Mouse (Mus musculus) ES-Bruce4 (cell line): Measurements from ENCODE around the gene Acoxl. TPM values are rescaled to one million over a fixed set of nuclear protein-coding genes. Genes with fewer than 3 reads are reported as not detected.
A peak's percentile ranks its signal among the peaks of the same experiment; 100 is the strongest.

Experiments used
- H3K27ac ChIP-seq: 2 replicates; pipeline ENCODE4 v1.5.1; 2012; ENCODE audit warnings: low read length, inconsistent platforms; ENCODE audit not compliant: insufficient read depth
- H3K27me3 ChIP-seq: 2 replicates; pipeline ENCODE4 v1.6.1; 2012; ENCODE audit warnings: mild to moderate bottlenecking, low read length, inconsistent platforms; ENCODE audit not compliant: control insufficient read depth, poor library complexity, insufficient read depth, severe bottlenecking
- H3K36me3 ChIP-seq: 2 replicates; pipeline ENCODE4 v1.6.1; 2012; ENCODE audit warnings: inconsistent platforms, mild to moderate bottlenecking, low read length, moderate library complexity; ENCODE audit not compliant: control insufficient read depth, poor library complexity, insufficient read depth, severe bottlenecking
- H3K4me1 ChIP-seq: one replicate; pipeline ENCODE4 v1.8.1; 2011; ENCODE audit warnings: low read length; ENCODE audit not compliant: control insufficient read depth, insufficient read depth
- H3K4me3 ChIP-seq: 2 replicates; pipeline ENCODE4 v1.5.1; 2011; ENCODE audit warnings: low read depth, mild to moderate bottlenecking, low read length
- H3K9ac ChIP-seq: 2 replicates; pipeline ENCODE4 v1.6.1; 2012; ENCODE audit warnings: low read depth, mild to moderate bottlenecking, inconsistent platforms; ENCODE audit not compliant: poor library complexity, severe bottlenecking
- H3K9me3 ChIP-seq: replicated peaks from 2 replicates; pipeline ENCODE4 v1.6.1; 2012; ENCODE audit warnings: mild to moderate bottlenecking, low read length, inconsistent platforms; ENCODE audit not compliant: control insufficient read depth, poor library complexity, insufficient read depth, severe bottlenecking
- CTCF ChIP-seq: IDR thresholded peaks from one replicate; pipeline ENCODE4 v1.8.1; 2011; ENCODE audit warnings: low read depth, low read length
- EP300 ChIP-seq: IDR thresholded peaks from 2 replicates; pipeline ENCODE4 v1.6.1; 2011; ENCODE audit warnings: low read depth, low read length; ENCODE audit not compliant: insufficient read depth
- POLR2A ChIP-seq: IDR thresholded peaks from one replicate; pipeline ENCODE4 v1.8.1; 2011; ENCODE audit warnings: low read length; ENCODE audit not compliant: insufficient read depth
- polyA plus RNA-seq: library from polyadenylated mRNA; stranded (reverse); fragments of >200 nt; gene quantifications from 2 replicates; pipeline ENCODE4 v1.2.4, GENCODE M21; 2011; ENCODE audit warnings: low read depth; ENCODE audit not compliant: missing spikeins, insufficient read depth, insufficient read length

Gene Acoxl
- polyA plus RNA-seq, 1 experiment = not detected

DNA sequence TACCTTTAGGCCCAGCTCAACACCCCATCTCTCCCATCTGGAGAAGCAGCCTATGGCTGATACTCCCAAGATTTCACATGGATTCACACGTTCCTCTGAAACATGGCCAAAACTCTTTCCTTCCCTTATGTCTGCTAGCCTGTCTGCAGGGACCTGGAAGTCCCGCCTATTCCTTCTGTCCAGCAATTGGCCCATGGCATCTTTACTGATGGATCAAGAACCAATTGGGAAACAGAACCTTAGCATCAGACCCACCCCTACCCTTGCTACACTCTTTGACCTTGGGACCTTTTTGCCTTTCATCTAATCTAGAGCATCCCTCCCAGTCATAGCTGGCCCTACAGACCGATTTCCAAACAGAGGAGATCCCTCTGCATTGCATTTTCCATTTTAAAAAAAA, 275.9 kb downstream of the Acoxl start:
- Histone ChIP-seq H3K9ac (no peak overlapping the region), H3K9me3 (0 out of 2 replicates have a peak, but pooled peaks cover 2% of the 10 kb centered on the region), H3K36me3 (no peaks in the 10 kb centered on the region), H3K27ac (no peak overlapping the region), H3K27me3 (no peaks in the 10 kb centered on the region), H3K4me1 (peaks cover 2% of the 10 kb centered on the region), H3K4me3 (no peak overlapping the region)
- TF ChIP-seq EP300 (no peak), CTCF (no peak), POLR2A (no peak)

DNA sequence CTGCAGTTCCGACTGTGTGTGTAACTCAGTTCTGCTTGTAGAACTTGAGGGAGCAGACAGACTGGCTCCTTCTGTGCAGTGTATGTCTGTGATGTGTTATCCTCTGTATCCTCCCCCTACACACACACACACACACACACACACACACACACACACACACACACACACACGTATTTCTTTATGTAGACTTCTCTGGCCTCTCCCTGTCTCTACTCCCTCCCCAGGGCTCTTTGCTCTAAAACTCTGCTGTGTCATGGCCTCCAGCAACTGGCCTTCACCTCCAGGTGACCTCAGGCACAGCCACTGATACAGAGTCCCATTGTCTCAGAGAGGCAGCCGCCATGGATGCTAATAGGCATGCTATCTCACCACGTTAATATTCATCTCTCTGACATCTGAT, 276.9 kb downstream of the Acoxl start:
- Histone ChIP-seq H3K27me3 (no peaks in the 10 kb centered on the region), H3K9ac (no peak overlapping the region), H3K9me3 (no peaks in the 10 kb centered on the region), H3K36me3 (no peaks in the 10 kb centered on the region), H3K4me3 (no peak overlapping the region), H3K4me1 (peaks cover 2% of the 10 kb centered on the region), H3K27ac (no peak overlapping the region)
- no peak for TF ChIP-seq POLR2A
- no peak for TF ChIP-seq CTCF
- 0 out of 2 replicates have a peak, but pooled peaks have one; percentile 55 for TF ChIP-seq EP300

DNA sequence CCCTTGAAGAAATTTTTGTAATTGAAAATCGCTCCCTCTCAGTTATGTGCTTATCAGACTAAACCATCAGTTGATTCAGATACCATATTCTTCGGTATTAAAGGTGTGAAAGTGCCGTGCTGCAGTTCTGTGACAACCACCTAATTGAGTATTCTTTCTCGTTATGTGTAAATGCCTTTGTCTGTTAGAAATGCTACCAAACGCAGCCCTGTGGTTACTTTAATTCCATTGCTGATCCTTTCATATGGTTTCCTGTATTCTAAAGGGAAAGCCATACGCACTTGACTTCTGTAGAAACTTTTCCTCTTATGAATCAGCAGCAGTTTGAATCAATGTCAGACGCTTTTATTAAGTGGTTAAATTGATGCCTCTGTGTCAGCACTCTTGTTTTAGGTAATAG, 278.9 kb downstream of the Acoxl start:
- no peak for TF ChIP-seq CTCF
- TF ChIP-seq POLR2A = no peak
- TF ChIP-seq EP300 = no peak
- H3K36me3 ChIP-seq = no peaks in the 10 kb centered on the region
- no peak overlapping the region for H3K9ac ChIP-seq
- no peaks in the 10 kb centered on the region for H3K9me3 ChIP-seq
- no peak overlapping the region for H3K4me3 ChIP-seq
- no peaks in the 10 kb centered on the region for H3K27me3 ChIP-seq
- no peak overlapping the region for H3K27ac ChIP-seq
- H3K4me1 ChIP-seq = peaks cover 2% of the 10 kb centered on the region

DNA sequence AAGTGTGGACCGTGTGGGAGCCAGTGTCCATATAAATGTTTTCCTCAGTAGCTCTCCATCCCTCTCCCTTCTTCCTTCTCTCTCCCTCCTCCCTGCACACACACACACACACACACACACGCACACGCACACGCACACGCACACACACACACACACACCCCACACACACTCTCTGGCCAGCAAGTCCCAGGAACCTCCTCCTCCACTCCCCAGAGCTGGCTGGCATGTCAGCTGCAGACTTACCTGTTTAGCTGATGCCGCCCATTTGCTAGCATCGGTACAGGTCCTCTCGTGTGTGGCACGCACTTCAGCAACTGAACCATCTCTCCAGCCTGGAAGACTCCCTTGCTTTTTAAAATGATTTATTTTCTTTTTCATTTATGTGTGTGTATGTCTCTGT, 280.3 kb downstream of the Acoxl start:
- no peaks in the 10 kb centered on the region for H3K27me3 ChIP-seq
- H3K36me3 ChIP-seq = no peaks in the 10 kb centered on the region
- H3K4me1 ChIP-seq = peaks cover 2% of the 10 kb centered on the region
- no peak overlapping the region for H3K9ac ChIP-seq
- no peak overlapping the region for H3K4me3 ChIP-seq
- no peak overlapping the region for H3K27ac ChIP-seq
- no peak for TF ChIP-seq EP300
- no peak for TF ChIP-seq CTCF
- TF ChIP-seq POLR2A = no peak
- H3K9me3 ChIP-seq = no peaks in the 10 kb centered on the region

DNA sequence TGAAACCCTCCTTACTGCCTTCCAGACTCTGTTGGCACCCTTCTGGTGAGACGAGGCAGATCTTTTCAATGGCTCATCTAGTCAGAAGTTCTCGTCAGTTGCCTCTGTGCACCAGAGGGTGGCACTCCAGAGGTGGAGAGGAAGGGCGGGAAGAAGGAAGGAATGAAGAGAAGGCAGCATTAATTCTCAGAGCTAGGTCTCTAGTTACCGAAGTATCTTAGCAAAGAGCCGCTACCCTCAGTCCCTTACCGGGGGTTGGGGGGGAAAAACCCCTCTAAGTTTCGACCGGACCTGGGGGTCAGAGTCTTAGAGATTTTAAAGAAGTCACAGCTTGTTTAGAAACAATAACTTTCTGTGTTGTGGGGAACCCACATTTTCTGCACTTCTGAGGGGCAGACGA, 283.8 kb downstream of the Acoxl start:
- Histone ChIP-seq H3K9me3 (no peaks in the 10 kb centered on the region), H3K4me3 (peak overlapping the region; percentile 21), H3K36me3 (no peaks in the 10 kb centered on the region), H3K27ac (no peak overlapping the region), H3K4me1 (no peaks in the 10 kb centered on the region), H3K27me3 (no peaks in the 10 kb centered on the region), H3K9ac (peak overlapping the region; percentile 21)
- TF ChIP-seq CTCF (peak; percentile 80), POLR2A (no peak), EP300 (0 out of 2 replicates have a peak, but pooled peaks have one; percentile 13)

DNA sequence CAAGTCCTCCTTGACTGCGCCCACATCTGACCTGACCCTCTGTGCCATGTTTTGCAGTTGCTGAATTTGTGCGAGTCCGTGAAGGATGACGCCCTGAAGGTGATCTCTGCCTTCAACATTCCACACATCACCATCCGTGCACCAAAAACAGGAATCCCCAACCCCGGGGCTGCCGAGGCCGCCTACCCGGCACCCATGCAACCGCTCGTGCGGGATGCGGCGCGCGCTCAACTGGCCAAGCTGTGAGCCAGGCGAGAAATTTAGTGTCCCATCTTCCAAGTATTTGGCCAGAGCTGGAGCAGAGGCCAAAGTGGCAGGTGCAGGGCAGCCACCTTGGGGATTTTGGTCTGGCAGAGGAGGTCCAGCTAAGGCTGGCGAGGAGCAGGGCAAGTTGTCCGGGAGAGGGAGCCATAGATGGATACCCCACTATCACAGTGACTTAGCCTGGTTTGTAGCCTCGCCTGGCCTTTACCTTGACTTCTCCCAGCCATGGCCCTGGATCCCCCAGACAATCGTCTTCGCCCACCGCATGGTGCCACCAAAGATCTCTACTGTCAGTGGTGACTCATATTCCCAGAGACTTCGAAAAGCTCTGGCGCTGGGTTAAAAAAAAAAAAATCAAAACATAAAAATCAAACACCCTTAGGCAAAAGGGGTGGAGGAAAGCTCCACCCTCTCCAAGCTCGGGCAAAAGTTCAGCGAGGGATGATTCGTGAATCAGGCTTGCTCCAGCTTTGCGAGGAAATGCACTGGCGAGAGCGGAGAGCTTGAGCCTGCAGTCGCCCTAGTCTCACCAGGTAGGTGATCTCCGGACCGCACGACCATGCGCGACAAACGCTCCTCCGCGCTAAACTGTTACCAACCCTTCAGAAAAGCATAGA, 284.5 kb downstream of the Acoxl start:
- Histone ChIP-seq H3K27me3 (no peaks in the 10 kb centered on the region), H3K36me3 (no peaks in the 10 kb centered on the region), H3K27ac (no peak overlapping the region), H3K4me1 (no peaks in the 10 kb centered on the region), H3K4me3 (peak overlapping the region; percentile 39), H3K9me3 (no peaks in the 10 kb centered on the region), H3K9ac (peak overlapping the region; percentile 38)
- TF ChIP-seq POLR2A (no peak), CTCF (peak; percentile 30)
